Mouse (Mus musculus): ENCODE measurements at regions not wholly inside any gene's neighbourhood (a gene's known extent, or its start where the extent isn't known, plus 50 kb on each side); places are given as distances from the start of the nearest gene placed in this dataset.
A peak's percentile ranks its signal among the peaks of the same experiment; 100 is the strongest.
"Not testable (repeated sequence)": the region's sequence is repeated elsewhere in the genome, so short reads cannot be mapped to it uniquely, and the experiment has no call there.

DNA sequence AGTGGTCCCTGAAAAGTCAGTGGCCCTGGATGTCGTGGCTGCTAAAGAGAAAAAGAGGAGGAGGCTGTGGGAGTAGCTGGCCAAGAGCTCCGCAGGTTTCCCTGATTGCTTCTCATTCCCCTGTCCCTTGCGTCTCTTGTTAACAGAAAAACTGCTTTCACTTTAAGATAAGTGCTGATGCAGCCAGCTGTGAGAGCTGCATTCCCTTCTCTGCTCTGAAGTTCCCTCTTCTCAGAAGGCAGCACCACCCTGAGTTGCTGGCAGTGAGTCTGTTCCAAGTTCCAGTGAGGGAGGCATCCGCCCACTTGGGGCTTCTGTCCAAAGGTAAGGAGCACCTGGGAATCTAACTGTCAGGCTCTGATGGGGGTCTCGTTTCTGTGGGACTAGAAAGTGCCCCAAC, 63.5 kb downstream of the Olfr693 start:
- DNase-seq = peak; percentile 8

DNA sequence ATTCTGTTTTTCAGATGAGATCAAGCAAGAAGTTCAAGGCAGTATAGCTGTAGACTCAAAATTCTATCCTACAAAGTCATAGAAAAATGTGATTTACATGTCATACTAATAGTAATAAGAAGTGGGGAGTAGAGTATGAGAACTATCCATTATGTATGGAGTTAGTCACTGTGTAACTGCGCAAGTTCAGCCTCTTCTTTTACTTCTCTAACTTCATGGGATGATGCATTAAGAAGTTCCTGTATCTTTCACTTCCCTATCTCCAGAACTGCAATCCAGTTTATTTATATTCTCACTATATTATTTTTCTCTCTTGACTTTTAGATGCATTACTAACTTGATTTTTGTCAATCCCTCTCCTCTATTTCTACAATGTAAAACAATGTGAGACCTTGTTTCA, 67.7 kb downstream of the Olfr693 start:
- no peak for DNase-seq

DNA sequence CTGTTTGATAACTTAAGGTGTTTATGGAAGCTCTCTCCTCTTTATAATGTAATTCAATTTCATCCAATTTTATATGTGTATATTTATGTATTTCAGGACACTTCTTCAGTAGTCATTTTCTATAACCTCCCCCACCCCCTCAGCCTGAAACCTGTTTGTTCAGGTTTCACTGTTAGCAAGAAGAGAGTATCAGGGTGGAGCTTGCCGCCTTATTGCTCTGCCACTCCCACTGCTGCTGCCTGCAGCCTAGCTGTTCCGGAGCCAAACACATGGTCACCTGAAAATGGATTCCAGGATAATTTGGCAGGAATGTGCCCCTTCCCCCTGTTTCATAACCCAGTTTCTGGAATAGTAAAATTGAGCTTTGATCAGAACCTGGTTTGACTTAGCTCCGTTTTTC, 100.0 kb downstream of the Olfr693 start:
- DNase-seq = no peak

DNA sequence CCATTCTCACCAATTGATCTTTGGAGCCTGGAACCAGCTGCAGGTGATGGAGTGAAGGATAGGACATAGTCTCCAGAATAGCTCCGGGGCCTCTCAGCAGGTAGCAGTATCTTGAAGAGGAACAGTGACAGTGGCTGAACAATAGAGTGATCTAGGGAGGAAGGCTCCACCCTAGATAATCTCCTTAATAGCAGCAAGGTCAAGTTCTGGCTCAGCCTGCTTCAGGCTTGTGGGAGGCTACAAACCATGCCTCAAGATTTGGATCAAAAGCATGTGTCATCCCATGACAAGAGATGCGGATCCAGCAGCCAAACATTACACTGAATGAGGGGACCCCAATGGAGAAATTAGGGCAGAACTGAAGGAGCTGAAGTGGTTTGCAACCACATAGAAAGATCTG, 112.1 kb downstream of the Olfr693 start:
- not testable (repeated sequence) for DNase-seq

DNA sequence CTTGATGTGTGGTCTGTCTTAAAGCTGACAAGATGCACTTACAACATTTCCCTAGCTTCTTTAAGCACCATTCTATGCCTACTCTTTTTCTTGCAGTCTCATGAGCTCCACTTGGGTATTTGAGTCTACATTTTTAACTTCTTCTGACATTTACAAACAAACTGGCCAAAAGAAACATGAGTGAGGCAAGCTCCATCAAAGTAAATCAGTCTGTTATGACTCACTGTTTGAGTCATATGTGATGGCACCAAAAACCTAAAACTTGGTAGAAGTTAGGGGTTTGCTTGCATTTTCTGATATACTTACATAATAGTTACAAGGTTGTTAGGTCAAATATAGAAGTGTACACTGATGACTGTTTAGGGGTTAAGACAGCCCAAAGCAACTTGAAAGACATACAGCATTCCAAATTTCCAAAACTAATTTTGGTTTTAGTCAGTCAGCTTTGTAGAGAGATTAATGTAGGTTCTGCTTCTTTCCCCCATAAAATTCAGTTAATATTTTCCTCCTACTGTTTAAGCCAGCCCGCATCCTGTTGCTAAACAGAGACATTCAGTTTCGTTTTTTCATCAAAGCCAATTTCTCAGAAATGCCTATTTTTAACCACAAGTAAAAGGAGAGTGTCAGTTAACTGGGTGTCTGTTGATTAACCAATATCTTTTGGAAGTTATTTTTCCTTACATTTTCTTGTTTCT, 129.4 kb downstream of the Olfr693 start:
- no peak for DNase-seq

DNA sequence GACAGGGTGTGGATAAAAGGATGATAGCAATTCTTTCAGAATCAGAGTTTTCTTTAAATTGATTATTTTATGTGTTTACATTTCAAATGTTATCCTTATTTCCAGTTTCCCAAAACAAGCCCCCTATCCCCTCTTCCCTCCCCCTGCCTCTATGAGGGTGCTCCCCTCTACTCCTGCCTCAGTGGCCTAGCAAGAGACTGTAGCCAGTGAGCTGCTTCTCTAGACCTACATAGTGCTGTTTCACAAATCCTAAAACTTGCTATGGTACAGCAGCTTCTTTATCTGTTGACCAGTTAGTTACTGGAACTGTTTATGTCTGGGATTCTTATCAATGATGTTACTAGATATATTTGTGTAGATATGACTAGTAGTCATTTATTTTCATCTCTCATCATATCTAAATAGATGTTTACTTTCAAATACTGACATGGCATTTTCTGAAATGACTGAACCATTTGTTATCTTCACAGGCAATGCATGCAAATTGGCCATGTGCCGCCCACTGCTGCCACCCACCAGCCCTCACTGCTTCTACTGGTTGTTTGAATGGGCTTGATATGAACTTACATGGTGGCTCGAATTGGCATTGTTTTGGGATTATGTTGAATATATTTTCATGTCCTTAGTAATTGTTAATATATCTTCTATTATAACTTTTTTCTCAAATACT, 150.8 kb downstream of the Olfr693 start:
- not testable (repeated sequence) for DNase-seq

DNA sequence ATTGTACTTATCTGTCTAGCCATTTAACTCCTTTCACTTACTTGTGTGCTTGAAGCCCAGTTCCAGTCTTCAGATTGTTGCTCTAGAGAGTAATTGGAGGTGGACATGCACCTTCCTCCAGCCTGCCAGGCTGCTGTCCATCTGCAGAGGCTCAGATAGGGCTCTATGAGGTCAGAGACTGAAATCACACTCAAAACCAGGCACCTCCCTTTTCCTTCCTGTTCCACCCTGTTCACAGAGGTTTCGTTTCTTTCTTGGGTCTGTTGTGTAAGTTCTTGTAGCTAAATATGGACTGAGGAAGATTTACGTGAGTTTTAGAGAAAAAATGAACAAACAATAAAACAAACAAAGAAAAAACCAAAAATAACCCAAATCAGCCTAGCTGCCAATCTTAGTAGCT, 151.4 kb downstream of the Olfr693 start:
- DNase-seq = peak; percentile 49

DNA sequence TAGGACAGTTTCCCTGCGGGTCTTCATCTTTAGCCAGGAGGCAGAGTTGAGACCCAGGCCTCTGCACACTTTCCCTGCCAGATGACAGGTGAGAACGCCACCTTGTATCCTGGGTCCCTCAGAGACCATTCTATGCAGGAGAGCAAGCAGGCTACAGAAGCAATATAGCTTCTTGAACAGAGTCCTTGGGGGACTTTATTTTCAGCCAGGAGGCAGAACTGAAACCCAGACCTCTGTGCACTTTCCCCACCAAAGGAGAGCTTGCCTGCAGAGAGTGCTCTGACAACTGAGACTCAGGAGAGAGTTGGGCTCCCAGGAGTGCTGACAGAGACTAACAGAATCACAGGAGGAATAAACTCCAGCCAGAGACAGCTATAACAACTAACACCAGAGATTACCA, 185.5 kb downstream of the Olfr693 start:
- no peak for DNase-seq
